Mouse (Mus musculus) embryo, embryonic 10 days (tissue): Measurements from ENCODE around the gene Moap1.
A peak's percentile ranks its signal among the peaks of the same experiment; 100 is the strongest.

Source experiments
- DNase-seq: peaks from one replicate; pipeline ENCODE4 v3.0.0-alpha.2; 2015; ENCODE audit warnings: low spot score

The Moap1 gene

DNA sequence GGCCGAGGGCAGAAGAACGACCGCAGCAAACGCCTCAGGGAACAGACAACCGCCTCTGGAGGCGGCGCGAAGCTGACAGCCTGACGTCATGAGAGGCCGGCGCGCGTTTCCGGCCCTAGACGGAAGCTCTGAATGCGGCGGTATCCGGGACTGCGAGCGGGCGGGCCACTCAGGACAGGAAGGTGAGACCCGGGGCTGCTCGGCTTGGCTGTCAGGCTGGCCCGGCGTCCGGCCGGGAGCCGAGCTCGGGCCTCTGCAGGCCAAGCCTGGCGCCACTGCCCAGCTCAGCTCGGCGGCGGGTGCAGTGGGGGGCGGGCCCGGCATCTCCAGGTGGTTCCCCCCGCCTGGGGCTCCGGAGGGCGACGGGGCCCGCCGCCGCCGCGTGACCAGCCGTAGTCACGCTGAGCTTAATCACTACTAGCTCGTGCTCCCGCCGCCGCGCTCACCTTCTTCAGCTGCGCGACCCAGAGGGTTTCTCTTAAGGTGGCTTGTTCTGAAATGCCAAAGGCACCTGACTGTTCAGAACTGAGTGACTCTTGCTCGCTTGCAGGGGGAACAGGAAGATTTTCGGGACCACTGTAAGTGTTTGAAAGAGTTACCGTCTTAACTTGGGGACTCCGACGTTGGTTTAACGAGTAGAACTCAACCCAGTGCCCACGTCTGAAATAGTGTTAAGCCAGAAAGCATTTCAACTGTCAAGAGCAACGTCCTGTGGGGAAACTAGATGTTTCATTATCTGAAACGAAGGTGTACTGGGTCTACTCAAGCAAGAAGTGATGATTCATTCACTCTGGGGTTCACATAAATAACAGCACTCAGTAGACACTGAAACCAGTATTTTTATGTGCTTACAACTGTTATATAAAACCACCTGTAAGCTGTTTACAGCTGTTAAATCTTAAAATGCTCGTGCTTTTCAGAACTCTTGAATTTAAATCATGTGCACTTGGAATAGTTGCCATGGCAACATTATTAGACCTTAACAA, at the start of gene Moap1, which contains the start of gene Tmem251:
Moap1 (minus strand) TSS at position 73 of the 986 bp plus-strand sequence.
Tmem251 (plus strand) TSS at position 174 of the 986 bp plus-strand sequence.
- peak; percentile 96 for DNase-seq

DNA sequence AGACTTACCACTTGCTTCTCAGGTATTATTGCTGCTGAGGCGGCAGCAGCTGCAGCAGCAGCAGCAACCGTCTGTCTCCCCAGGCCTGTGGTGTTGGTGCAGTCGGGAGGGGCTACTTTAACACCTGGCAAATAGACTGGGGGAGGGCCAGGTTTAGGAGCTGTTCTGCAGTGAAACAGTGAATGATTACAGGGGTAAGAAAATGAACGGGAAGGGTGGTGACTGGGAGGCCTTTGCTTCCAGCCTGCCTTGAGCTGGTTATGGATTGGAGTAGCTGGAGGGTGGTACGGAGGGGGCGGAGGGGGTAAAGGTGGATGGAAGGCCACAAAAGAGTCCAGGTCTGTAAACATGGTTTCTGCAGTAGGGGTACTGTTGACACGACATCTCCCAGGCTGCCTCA, 44.5 kb upstream of the Moap1 start:
- no peak for DNase-seq

DNA sequence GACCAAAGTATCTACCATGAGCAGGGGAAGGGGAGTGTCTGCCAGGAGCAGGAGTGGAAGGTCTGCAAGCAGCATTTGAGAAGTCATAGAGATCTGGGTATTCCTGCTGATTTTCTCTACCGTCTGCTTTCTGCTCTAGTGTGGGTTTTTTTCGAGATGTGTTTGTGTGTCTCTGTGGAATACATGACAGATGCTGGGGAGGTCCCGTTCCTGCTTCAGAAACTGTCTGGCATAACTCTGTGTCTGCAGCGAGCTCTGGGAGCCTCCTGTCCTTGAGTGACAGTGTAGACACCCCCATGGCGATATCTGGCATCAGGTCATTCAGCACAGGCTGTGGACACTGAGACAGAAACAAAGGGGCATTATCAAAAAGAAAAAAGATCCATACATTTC, 42.1 kb upstream of the Moap1 start:
- no peak for DNase-seq

DNA sequence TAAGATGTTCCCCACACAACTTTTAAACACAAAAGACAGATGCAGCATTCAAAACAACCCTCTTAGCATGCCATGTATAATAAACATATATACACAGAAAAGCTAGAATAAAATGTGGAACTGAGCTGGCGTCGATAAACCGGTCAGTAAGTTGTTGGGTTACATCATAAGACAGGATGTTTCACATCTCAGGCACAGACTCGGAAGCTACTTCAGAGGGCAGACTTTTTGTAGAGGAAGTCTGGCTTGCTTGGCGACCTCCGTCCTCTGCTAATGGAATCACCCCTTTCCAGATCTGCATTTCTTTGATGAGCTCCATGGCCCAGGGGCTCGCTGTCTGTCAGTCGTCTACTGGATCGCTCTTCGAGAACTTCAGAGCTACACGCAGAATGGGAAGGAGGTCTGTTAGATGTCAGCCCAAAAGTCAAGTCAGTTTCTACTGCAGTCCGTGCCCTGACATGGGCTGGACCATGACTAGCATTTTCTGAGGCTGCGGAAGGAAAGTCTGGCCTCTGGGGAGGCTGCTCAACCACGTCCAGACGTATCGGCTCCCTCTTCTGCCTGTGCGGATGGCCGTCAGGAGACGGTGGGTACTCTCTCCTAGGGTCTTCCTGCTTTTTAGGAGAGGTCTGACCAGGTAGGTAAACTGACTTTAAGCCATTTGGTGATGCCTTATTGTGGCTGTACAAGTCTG, 41.6 kb upstream of the Moap1 start:
- no peak for DNase-seq

DNA sequence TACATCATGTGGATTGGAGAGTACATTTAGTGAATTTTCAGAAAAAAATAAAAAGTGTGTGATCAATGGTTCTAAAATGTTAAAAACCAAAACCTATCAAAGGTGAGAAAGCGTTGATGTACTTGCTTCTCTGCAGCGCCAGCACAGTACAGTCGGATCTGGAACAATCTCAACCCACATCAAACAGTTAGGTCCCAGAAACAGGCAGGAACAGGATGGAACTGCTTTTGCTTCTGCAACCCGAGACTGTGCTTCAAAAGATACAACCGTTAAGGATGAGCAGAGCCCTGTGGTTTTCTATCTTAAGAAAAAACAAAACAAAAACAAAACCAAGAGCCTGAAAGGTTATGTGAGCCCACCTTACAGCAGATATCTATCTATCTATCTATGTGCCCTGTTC, 39.4 kb upstream of the Moap1 start:
- no peak for DNase-seq

DNA sequence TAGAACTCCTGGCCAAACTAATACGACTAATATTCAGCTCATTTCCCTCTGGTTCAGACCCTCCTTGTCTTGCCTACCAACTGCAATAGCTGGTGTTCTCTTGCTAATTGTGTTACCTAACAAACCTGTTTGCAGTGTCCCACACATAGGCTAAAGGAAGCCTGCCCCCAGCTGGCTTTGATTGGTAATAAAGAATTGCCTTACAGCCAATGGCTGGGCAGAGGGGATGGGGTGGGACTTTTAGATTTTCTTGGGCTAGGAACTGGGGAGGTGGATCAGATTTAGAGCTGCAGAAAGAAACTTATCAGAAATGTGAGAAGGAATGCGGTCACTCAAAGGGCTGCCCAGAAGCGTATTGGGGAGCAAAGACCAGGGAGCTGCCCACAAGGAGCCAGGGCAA, 36.0 kb upstream of the Moap1 start:
- DNase-seq, result peak; percentile 18

DNA sequence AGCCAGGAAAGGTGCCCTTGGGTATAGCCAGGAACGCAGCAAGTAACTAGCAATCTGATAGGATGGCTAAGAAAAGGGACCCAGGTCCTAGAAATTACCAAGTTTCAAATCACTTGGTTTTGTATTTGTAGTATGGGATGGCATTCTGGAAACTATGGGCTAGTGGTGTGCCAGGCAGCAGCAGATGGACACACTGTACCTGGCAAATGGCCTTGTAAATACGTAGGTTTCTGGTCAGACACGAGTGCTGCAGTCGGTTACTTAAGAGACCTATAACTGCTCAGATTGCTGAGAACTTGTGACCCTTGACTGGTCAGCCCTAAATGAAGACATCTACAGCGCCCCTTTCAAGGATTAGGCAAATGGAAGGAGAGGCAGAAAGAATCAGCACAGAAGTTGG, 34.7 kb upstream of the Moap1 start:
- no peak for DNase-seq

DNA sequence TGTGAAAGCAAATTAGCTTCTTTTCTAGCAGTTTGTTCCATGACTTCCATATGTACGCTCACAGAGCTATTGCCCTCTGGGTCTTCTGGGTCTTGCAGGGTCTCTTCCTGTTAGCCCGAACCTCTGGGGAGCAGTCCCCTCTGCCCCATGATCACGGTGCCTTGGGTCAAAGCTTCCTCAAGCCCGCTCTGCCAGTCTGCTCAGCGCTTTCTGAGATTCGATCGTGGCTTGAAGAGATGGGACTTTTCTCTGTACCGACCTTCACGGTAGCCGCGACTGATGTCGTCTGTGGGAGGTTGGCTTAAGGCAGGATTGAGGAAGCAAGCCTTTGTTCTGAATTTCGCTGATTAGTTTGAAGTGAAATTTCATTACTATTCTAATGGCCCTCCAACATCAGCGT, 32.6 kb upstream of the Moap1 start:
- no peak for DNase-seq

DNA sequence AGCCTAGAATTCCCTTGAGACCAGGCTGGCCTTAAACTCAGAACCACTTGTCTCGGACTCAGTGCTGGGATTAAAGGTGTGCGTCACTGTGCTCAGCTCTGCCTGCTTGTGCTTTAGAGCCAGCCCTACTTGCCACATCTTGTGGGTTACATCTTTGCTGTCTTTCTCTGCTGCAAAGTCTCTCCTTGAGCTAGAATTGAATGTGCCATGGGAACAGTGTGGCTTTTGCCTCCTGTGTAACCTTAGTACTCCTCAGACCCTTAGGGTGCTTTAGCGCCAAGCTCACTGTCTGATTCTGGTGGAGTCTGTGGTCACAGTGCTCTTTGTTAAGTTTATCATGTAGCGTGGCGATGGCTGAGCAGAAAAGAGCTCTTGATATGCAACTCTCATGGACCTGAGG, 29.2 kb upstream of the Moap1 start:
- no peak for DNase-seq

DNA sequence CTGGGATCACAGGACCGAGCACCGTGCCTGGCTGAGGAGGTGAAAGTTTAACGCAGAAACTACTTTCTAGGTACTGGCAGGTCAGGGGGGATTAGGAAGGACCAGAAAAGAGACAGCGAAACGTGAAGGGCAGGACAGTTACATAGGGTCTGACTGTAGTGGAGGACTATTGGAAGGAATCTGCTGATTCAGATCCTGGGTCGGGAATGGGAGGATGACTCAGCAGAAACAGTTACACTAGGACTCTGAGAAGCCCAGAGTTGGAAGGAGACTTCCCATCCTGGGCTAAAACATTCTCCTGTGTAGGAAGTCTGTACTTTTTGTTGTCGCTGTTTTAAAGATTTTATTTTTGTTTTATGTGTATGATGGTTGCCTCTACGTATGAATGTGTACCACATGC, 28.1 kb upstream of the Moap1 start:
- DNase-seq, result no peak

DNA sequence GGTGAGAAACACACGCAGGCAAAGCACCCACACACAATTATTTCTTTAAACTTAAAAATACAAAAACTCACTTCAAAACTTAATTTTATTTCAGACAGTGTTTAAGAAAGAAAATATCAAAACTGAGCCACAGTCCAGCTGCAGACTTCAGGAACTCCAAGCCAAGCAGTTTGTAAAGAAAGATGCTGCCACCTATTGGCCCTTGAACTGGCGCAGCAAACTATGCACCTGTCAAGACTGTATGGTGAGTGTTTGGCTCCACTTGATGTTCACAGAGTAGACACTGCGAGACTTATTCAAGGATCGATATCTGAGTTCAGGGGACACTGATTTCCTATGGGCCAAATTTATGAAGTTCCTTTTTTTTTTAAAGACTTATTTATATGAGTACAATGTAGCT, 25.5 kb upstream of the Moap1 start:
- no peak for DNase-seq

DNA sequence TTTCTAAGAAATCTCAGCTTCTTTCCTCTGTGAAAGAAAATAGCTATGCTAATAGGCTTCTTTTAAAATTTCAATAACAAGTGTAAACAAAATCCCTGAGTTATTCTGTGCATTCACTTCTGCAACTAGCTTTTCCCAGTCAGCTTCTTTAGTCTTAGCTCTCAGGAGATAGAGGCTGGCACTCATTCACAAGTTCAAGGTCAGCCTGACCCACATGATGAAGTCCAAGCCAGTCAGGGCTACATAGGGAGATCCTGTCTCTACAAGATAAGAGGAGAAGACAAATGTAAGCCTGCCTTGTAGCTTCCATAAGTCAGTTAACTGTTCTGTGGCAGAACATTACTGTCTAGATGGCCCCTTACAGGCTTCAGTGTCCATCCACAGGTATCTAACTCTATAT, 20.2 kb upstream of the Moap1 start:
- no peak for DNase-seq

DNA sequence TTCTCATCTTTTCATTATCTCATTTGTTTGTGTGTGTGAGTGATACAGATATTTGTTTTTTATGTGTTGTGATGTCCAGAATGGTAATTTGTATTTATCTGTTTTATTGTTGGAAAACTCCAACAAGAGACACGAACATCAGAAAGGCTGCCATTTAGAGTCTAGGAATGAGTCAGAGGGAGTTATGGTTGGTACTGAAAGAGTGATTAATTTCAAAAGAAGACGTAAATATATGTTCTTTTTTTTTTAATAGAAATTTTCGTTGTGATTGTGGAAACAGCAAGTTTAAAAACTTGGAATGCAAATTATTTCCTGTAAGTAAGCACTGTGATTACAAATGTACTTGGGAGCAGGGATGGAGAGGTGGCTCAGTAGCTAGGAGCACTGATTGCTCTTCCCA, 18.2 kb upstream of the Moap1 start:
- no peak for DNase-seq

DNA sequence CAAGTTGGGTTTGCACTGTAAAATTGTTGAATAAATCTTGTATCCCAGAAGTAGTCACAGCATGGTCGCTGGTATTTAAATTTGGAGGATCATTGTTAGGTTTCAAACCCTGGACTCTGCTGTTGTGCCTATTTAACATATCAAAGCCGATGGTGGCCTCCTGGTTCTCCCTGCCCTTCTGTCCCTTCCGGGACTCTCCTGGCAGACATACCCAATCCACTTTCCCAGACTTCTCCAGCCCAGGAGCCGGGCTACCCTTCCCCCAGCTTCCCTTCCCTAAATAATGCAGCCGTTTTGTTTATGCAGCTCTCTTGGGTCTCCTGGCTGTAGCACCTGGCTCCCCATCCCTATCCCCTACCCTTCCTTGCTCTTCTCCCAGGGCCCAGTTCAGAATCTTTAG, 15.5 kb upstream of the Moap1 start:
- DNase-seq, result no peak

DNA sequence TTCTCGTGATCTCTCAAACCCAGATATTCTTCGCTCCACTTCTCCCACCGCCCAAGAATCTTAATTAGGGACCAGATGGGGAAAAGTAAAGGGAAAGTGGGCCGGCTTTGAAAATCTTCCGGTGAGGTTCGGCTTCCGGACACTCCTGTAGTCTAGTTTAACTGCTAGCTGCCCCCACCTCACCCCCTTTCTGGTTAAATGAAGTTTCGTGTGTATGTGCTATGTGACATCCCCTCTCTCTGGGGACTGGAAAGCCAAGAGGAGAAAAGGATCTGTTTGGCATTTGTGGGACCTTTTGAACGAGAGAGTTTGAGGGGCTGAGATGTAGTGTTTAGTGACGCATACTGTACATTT, 14.9 kb upstream of the Moap1 start, which contains the start of gene Gm20604:
Gm20604 (minus strand) TSS at position 270 of the 354 bp plus-strand sequence.
- no peak for DNase-seq

DNA sequence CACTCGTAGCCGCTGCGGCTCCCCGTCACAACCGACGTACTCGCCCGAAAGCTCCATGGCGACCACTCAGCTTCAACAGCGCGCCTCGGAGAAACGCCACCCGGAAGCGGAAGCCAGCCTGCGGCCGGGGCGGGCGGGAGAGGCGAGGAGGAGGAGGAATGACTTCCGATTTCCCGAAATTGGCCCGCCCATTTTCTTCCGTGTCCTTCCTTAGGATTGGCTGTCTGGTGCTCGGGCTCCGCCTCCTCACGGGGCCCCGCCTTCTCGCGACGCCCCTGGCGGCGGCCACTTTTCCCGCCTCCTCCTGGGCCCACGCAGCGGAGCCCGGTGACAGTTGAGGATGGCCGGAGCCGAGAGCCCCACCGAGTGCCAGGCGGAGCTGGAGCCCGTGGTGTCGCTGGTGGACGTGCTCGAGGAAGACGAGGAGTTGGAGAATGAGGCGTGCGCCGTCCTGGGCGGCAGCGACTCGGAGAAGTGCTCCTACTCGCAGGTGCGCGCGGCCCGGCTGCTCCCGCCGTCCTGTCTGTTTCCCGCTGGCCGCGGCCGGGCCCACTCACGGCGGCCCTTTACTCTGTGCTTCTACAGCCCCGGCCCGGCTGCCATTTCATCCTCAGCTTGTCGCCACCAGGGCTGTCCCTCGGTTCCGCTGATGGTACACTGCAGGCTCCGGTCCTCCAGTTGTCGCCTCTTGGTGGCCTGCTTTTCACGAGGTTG, 14.4 kb upstream of the Moap1 start, which contains the start of the genes Gm28051, Gon7 and Ubr7:
Gm28051 (minus strand) TSS at position 77 of the 714 bp plus-strand sequence.
Gon7 (minus strand) TSS at position 115 of the 714 bp plus-strand sequence.
Ubr7 (plus strand) TSS at position 279 of the 714 bp plus-strand sequence.
- DNase-seq, result peak; percentile 97

DNA sequence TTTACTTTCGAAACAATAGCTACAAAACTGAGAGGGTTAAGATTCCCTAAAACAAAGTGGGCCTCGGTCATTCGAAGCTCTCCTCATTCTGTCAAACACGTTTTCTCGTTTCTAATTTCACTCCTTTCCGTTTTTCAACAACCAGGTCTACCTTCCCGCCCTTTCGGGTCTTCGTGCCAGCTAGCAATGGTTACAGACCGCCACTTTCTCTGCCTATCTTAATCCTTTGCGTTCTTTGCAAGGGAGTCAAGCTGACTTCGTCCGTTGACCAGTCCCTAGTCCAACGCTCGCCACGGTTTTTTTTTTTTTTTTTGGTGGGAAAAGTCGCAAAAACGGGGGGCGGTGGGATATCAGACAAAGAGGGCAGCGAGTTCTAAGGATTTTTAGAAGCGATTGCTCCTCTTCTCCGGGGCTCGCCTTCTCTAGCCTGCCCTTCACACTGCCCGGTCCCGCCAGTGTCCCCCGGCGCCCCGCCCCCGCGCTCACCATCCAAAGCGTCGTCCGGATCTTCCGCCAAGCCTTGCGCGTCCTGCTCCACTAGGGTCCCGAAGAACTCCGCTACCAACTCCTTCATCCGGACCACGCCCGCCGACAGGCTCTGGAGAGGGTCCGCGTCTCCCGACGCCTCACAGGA, 13.7 kb upstream of the Moap1 start:
- DNase-seq, result peak; percentile 16

DNA sequence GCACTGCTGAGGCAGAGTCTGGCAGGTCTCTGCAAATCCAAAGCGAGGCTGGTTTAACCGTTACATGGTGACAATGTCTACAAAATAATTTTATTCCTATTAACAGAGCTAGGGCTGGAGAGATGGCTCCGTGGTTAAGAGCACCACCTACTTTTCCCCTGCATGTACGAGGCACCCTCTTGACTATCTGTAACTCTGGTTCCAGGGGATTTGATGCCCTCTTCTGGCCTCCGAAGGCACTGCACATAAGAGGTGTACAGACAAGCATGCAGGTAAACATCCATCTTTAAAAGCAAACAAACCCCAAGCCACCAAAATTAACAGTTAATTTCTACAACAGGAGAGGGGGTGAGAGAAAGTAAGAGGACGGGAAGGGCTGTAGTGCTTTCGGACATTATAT, 12.8 kb upstream of the Moap1 start:
- no peak for DNase-seq

DNA sequence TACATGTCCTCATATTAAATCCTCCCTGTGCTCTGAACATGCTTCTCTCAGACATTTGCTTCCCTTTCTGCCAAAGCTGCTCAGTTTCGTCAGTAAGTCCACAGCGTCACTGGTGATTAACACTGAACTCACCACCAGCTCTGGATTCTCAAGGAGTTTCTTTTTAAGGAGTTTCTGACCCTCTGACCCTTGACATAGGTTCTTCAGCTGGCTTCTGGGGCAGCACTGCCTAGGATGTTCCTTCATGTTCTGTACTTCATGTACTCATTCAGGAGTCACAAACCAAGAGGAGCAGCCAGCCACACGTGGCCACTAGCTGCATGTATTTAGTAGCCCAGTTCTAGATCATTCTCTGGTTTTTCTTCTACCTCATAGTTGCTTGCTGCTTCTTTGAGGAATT, 4.8 kb upstream of the Moap1 start:
- no peak for DNase-seq

DNA sequence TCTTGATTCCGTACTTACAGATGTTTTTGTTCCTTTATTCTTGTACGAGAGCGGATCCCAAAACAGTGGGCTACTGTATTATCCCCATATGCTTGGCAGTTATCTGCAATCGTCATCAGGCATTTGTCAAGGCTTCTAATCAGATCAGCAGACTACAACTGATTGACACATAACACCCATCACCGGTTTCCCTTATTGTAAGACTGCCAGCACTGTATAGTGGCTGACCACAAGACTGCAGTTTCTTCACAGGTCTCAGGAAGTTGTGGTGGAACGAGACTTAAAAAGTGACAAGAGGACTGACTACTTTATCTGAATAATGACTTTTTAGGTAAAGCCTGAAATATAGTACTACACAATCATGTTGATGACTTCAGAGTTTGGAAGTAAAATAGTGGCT, 1.4 kb upstream of the Moap1 start:
- no peak for DNase-seq

DNA sequence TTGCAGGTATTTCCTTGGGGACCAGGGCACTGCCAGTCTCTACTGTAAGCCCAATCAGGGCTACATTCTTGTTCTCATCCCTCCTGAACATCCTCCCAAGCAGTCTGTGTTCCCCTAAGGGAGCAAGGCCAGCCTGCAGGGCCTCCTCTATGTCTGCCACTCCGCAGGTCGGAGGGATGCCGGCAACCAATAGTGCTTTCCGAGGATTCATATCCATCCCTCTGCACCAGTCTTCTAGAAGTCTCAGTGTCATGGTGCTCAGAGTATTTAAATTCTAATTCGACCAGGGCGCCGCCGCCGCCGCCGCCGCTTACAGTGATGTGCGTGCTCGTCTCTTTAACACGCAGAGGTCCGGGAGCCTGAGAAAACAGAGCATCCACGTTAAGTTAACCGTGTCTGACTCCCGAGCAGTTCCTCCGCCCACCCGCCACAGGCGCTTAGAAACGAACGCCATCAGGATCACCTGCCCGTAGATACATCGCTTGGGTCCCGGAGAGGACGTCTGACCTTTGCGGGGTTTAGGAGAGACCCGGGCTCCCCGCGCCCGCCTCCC, 349 bp downstream of the Moap1 start:
- DNase-seq, result peak; percentile 17

DNA sequence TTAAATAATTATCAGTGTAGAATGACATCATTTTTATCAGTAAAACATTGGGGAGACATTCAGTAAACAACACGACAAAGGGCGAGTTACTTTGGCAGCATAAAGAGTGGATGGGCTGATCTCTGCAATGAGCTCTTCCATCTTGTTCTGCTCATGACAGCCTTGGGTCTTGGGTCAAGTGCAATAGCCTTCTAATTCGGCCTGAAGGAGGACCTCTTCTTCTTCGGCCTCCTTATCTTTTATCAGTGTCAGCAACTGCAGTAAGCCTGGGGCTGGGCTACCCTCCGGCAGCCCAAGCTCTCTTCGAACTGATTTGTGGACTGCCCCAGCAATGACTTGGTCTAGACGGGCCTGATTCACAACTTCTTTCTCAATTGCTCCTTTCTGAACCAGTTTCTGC, 1.4 kb downstream of the Moap1 start:
- DNase-seq, result no peak
